Mouse (Mus musculus) CH12.LX (cell line): ENCODE results near the gene Cnksr3. TPM values are rescaled to one million over a fixed set of nuclear protein-coding genes. Genes with fewer than 3 reads are reported as not detected.

Experiments used
- DNase-seq: peaks from one replicate; pipeline ENCODE4 v3.0.0-alpha.2; 2013; ENCODE audit errors: extremely low read depth
- H3K27ac ChIP-seq: 2 replicates; pipeline ENCODE4 v1.5.1; 2012; ENCODE audit warnings: low read depth, mild to moderate bottlenecking, control low read depth, moderate library complexity; ENCODE audit not compliant: insufficient read depth
- H3K27me3 ChIP-seq: replicated peaks from 2 replicates; pipeline ENCODE3; 2012; ENCODE audit warnings: inconsistent platforms
- H3K36me3 ChIP-seq, 2 experiments: replicated peaks in 1 of 2; 2 replicates each; pipeline versions ENCODE3 to v1.6.1; 2012; ENCODE audit warnings: inconsistent platforms in 1 of 2, low read length in 1 of 2, mild to moderate bottlenecking in 1 of 2, mixed read lengths in 1 of 2, moderate library complexity in 1 of 2; ENCODE audit not compliant: control insufficient read depth in 1 of 2, insufficient read depth in 1 of 2
- H3K4me1 ChIP-seq, 2 experiments: 2 replicates each; pipeline ENCODE4 v1.6.1; 2012; ENCODE audit warnings: inconsistent platforms in 1 of 2, moderate library complexity in 1 of 2; ENCODE audit not compliant: insufficient read depth in 2 of 2, control insufficient read depth in 1 of 2
- H3K4me2 ChIP-seq: 2 replicates; pipeline ENCODE4 v1.6.1; 2012; ENCODE audit warnings: low read depth, mild to moderate bottlenecking, control low read depth; ENCODE audit not compliant: poor library complexity, insufficient read depth, severe bottlenecking
- H3K4me3 ChIP-seq, 3 experiments: fragments of 150-350 bp in 1 of 3; sonication (generic) in 1 of 3; replicated peaks in 1 of 3; 2 replicates each; pipeline versions ENCODE3 to v1.5.1; 2011 to 2012; ENCODE audit warnings: low read depth in 2 of 3, low read length in 2 of 3, mild to moderate bottlenecking in 2 of 3, moderate library complexity in 2 of 3, control low read depth in 1 of 3, improper control_type of control experiment in 1 of 3, inconsistent platforms in 1 of 3, mixed read lengths in 1 of 3; ENCODE audit not compliant: poor library complexity in 1 of 3
- H3K79me2 ChIP-seq: replicated peaks from 2 replicates; pipeline ENCODE4 v1.6.1; 2012; ENCODE audit warnings: mild to moderate bottlenecking, moderate library complexity; ENCODE audit not compliant: control insufficient read depth, poor library complexity, insufficient read depth, severe bottlenecking; ENCODE audit errors: extremely low read depth
- H3K9ac ChIP-seq: 2 replicates; pipeline ENCODE4 v1.6.1; 2012; ENCODE audit warnings: low read depth, mild to moderate bottlenecking, control low read depth, moderate library complexity; ENCODE audit not compliant: insufficient read depth
- H3K9me3 ChIP-seq: replicated peaks from 2 replicates; pipeline ENCODE3; 2012; ENCODE audit warnings: low read length, inconsistent platforms, mixed read lengths
- CHD1 ChIP-seq: IDR thresholded peaks from 2 replicates; pipeline ENCODE4 v1.6.1; 2012; ENCODE audit warnings: low read depth, low read length, improper control_type of control experiment, inconsistent platforms
- CHD2 ChIP-seq: IDR thresholded peaks from 2 replicates; pipeline ENCODE4 v1.6.1; 2011; ENCODE audit warnings: low read length, improper control_type of control experiment
- CTCF ChIP-seq, 2 experiments: IDR thresholded peaks in 1 of 2; conservative IDR thresholded peaks in 1 of 2; 2 replicates each; pipeline ENCODE4 v1.5.1; 2011 to 2012; ENCODE audit warnings: low read depth in 2 of 2, low read length in 2 of 2, improper control_type of control experiment in 1 of 2, inconsistent platforms in 1 of 2, mild to moderate bottlenecking in 1 of 2, moderate library complexity in 1 of 2
- ELF1 ChIP-seq: IDR thresholded peaks from 2 replicates; pipeline ENCODE4 v1.6.1; 2014; ENCODE audit warnings: low read depth, mild to moderate bottlenecking, inconsistent platforms, low read length, improper control_type of control experiment
- IRF4 ChIP-seq: IDR thresholded peaks from 2 replicates; pipeline ENCODE4 v1.6.1; 2014; ENCODE audit warnings: low read depth, mild to moderate bottlenecking, inconsistent platforms, low read length, improper control_type of control experiment
- JUN ChIP-seq: IDR thresholded peaks from 2 replicates; pipeline ENCODE4 v1.6.1; 2011; ENCODE audit warnings: low read depth, mild to moderate bottlenecking, low read length, improper control_type of control experiment, moderate library complexity; ENCODE audit not compliant: insufficient read depth
- JUND ChIP-seq: conservative IDR thresholded peaks from 2 replicates; pipeline ENCODE4 v1.6.1; 2011; ENCODE audit warnings: low read depth, low read length, improper control_type of control experiment
- KAT2A ChIP-seq: IDR thresholded peaks from 2 replicates; pipeline ENCODE4 v1.6.1; 2012; ENCODE audit warnings: low read length, improper control_type of control experiment, inconsistent platforms; ENCODE audit not compliant: insufficient replicate concordance
- MAFK ChIP-seq: IDR thresholded peaks from 2 replicates; pipeline ENCODE4 v1.6.1; 2011; ENCODE audit warnings: low read length, improper control_type of control experiment; ENCODE audit not compliant: insufficient replicate concordance
- MAX ChIP-seq: IDR thresholded peaks from 2 replicates; pipeline ENCODE4 v1.6.1; 2011; ENCODE audit warnings: low read length, improper control_type of control experiment
- MXI1 ChIP-seq: IDR thresholded peaks from 2 replicates; pipeline ENCODE4 v1.6.1; 2011; ENCODE audit warnings: mild to moderate bottlenecking, low read depth, low read length, improper control_type of control experiment
- MYC ChIP-seq: IDR thresholded peaks from 2 replicates; pipeline ENCODE4 v1.6.1; 2011; ENCODE audit warnings: low read depth, mild to moderate bottlenecking, improper control_type of control experiment, low read length
- NELFE ChIP-seq: IDR thresholded peaks from 2 replicates; pipeline ENCODE4 v1.6.1; 2011; ENCODE audit warnings: low read depth, low read length, improper control_type of control experiment
- POLR2AphosphoS2 ChIP-seq: IDR thresholded peaks from 2 replicates; pipeline ENCODE4 v1.6.1; 2011; ENCODE audit warnings: low read depth, low read length, improper control_type of control experiment
- RAD21 ChIP-seq: IDR thresholded peaks from 2 replicates; pipeline ENCODE4 v1.6.1; 2011; ENCODE audit warnings: low read depth, mild to moderate bottlenecking, low read length, improper control_type of control experiment, moderate library complexity
- RCOR1 ChIP-seq: conservative IDR thresholded peaks from 2 replicates; pipeline ENCODE4 v1.6.1; 2012; ENCODE audit warnings: low read depth, mild to moderate bottlenecking, inconsistent platforms, low read length, improper control_type of control experiment
- SIN3A ChIP-seq: IDR thresholded peaks from 2 replicates; pipeline ENCODE4 v1.6.1; 2012; ENCODE audit warnings: low read length, improper control_type of control experiment, inconsistent platforms
- SMC3 ChIP-seq: IDR thresholded peaks from 2 replicates; pipeline ENCODE4 v1.6.1; 2011; ENCODE audit warnings: low read depth, low read length, improper control_type of control experiment
- UBTF ChIP-seq: IDR thresholded peaks from 2 replicates; pipeline ENCODE4 v1.6.1; 2012; ENCODE audit warnings: low read depth, mild to moderate bottlenecking, inconsistent platforms, low read length, improper control_type of control experiment, moderate library complexity
- USF1 ChIP-seq: IDR thresholded peaks from 2 replicates; pipeline ENCODE4 v1.6.1; 2014; ENCODE audit warnings: low read depth, mild to moderate bottlenecking, inconsistent platforms, low read length, improper control_type of control experiment
- USF2 ChIP-seq: conservative IDR thresholded peaks from 2 replicates; pipeline ENCODE4 v1.6.1; 2011; ENCODE audit warnings: low read depth, low read length, improper control_type of control experiment
- ZC3H11A ChIP-seq: IDR thresholded peaks from 2 replicates; pipeline ENCODE4 v1.6.1; 2012; ENCODE audit warnings: low read depth, mild to moderate bottlenecking, inconsistent platforms, low read length, improper control_type of control experiment
- ZMIZ1 ChIP-seq: IDR thresholded peaks from 2 replicates; pipeline ENCODE4 v1.6.1; 2012; ENCODE audit warnings: low read depth, mild to moderate bottlenecking, inconsistent platforms, low read length, improper control_type of control experiment
- ZNF384 ChIP-seq: IDR thresholded peaks from 2 replicates; pipeline ENCODE4 v1.6.1; 2012; ENCODE audit warnings: low read depth, low read length, improper control_type of control experiment, inconsistent platforms
- dilution Hi-C: fragments of 300-500 bp; cut with MboI; formaldehyde crosslinking; loops from 2 replicates; pipeline ENCODE4 v1.14.3; 2020; ENCODE audit warnings: low sequenced_read_pairs; ENCODE audit not compliant: extremely low pct_unique_long_range_greater_than_20kb, extremely low pct_ligation_motif_present
- in situ Hi-C: fragments of 300-500 bp; cut with MboI; formaldehyde crosslinking; loops from 3 replicates; pipeline ENCODE4 v1.14.3; 2019; ENCODE audit warnings: low sequenced_read_pairs, low pct_ligation_motif_present, low pct_unique_long_range_greater_than_20kb, mixed read lengths
- polyA plus RNA-seq: library from polyadenylated mRNA; unstranded; fragments of >175 nt; gene quantifications from 2 replicates; pipeline ENCODE4 v1.2.1, GENCODE M21; 2012; ENCODE audit warnings: low read depth; ENCODE audit not compliant: insufficient read length
- total RNA-seq, 2 experiments: library from RNA; depleted of rRNA; stranded (reverse); fragments of 300-350 nt in 1 of 2; fragments of >200 nt in 1 of 2; gene quantifications; 2 replicates each; pipeline ENCODE4 v1.2.3; 2012 to 2014

Gene Cnksr3
- total and polyA plus RNA-seq, 3 experiments: 0.72 to 3.9 (median 2.9) TPM

- Histone ChIP-seq H3K9me3 (no peaks in the 10 kb centered on the region), H3K4me3 (no peak overlapping the region), H3K9ac (no peak overlapping the region), H3K79me2 (no peaks in the 10 kb centered on the region), H3K27me3 (no peaks in the 10 kb centered on the region), H3K27ac (no peak overlapping the region), H3K4me1 (peaks cover 0 to 7% of the 10 kb centered on the region in 2 experiments; a peak in 1 of 4 replicates), H3K4me2 (no peak overlapping the region), H3K36me3 (peaks cover 0 to 7% of the 10 kb centered on the region in 2 experiments)
- in situ Hi-C loops (no loop called here), dilution Hi-C loops (no loop called here)
- TF ChIP-seq RAD21 (no peak), MYC (no peak), CHD2 (no peak), POLR2AphosphoS2 (no peak), JUND (no peak), ZMIZ1 (no peak), ZNF384 (no peak), IRF4 (no peak), ZC3H11A (no peak), CHD1 (no peak), SIN3A (no peak), NELFE (no peak), MAX (no peak), MAFK (no peak), ELF1 (no peak), JUN (no peak), USF2 (no peak), SMC3 (no peak), CTCF (conservative IDR thresholded peaks at IDR 0.05 in 1 of 2, IDR thresholded peaks at IDR 0.05 in 1 of 2; ENCODE audit: low read depth in 2 of 2, low read length in 2 of 2) (no peak), MXI1 (no peak)
- DNase-seq: no peak
Observed at GRCm38 (mm10) chr10:7114796-7115195, 97.2 kb downstream of the Cnksr3 start.

GRCm38 (mm10) chr10:7113747-7114146, 98.3 kb downstream of the Cnksr3 start:
- TF ChIP-seq USF2: no peak
- TF ChIP-seq UBTF: no peak
- TF ChIP-seq USF1: no peak
- TF ChIP-seq POLR2AphosphoS2: no peak
- no peak for TF ChIP-seq RCOR1
- TF ChIP-seq KAT2A: no peak
- no peak for TF ChIP-seq CHD1
- no peak overlapping the region for H3K4me3 ChIP-seq
- H3K4me2 ChIP-seq: no peak overlapping the region
- no peaks in the 10 kb centered on the region for H3K9me3 ChIP-seq
- H3K9ac ChIP-seq: no peak overlapping the region
- no peak overlapping the region for H3K27ac ChIP-seq
- H3K4me1 ChIP-seq: peaks cover 0 to 7% of the 10 kb centered on the region in 2 experiments; a peak in 1 of 4 replicates
- H3K36me3 ChIP-seq: peaks cover 0 to 3% of the 10 kb centered on the region in 2 experiments
- in situ Hi-C loops: no loop called here
- H3K79me2 ChIP-seq: no peaks in the 10 kb centered on the region
- dilution Hi-C loops: no loop called here
- DNase-seq: no peak
- H3K27me3 ChIP-seq: no peaks in the 10 kb centered on the region
